Mouse (Mus musculus): ENCODE measurements around the gene Polr3g. TPM values are rescaled to one million over a fixed set of nuclear protein-coding genes. Genes with fewer than 3 reads are reported as not detected.
A peak's percentile ranks its signal among the peaks of the same experiment; 100 is the strongest.

Polr3g gene
- 2.9 and 3.4 TPM in 2 replicates for polyA plus RNA-seq (2014; fragmentation: Nextera tagmentation; extraction: Ambion mirVana)

- Histone ChIP-seq H3K27ac (ENCODE audit: low read depth, low read length) (peak within 1 kb of the TSS; percentile 77), H3K27me3 (replicated peaks; ENCODE audit: control insufficient read depth, insufficient read depth, low read length) (no peaks in the 10 kb centered on the region), H3K4me1 (ENCODE audit: control insufficient read depth, insufficient read depth, low read length) (no peaks in the 10 kb centered on the region), H3K9me3 (replicated peaks; ENCODE audit: control insufficient read depth, low read length) (no peaks in the 10 kb centered on the region), H3K4me2 (ENCODE audit: low read length) (peak within 1 kb of the TSS; percentile 97), H3K4me3 (ENCODE audit: low read depth, low read length) (peak within 1 kb of the TSS; percentile 77), H3K9ac (ENCODE audit: low read length) (peak within 1 kb of the TSS; percentile 77), H3K36me3 (ENCODE audit: control insufficient read depth, insufficient read depth, low read length) (no peaks in the 10 kb centered on the region)
- DNase-seq (ENCODE audit: low spot score) = peak; percentile 97
- under 1% methylated on average over 61 of the region's 61 CpGs for WGBS
- ATAC-seq = peak; percentile 98
These were observed at the start of gene Polr3g, which contains the start of gene Mblac2 for GRCm38 (mm10) chr13:81710775-81711545. Polr3g (minus strand) TSS chr13:81711013. Mblac2 (plus strand) TSS chr13:81711341.

- H3K27ac ChIP-seq (ENCODE audit: low read depth, low read length) = no peak overlapping the region
- H3K4me2 ChIP-seq (ENCODE audit: low read length) = no peak overlapping the region
- H3K4me1 ChIP-seq (ENCODE audit: control insufficient read depth, insufficient read depth, low read length) = no peaks in the 10 kb centered on the region
- ATAC-seq = no peak
- peak; percentile 65 for DNase-seq (ENCODE audit: low spot score)
- WGBS = 26% methylated on average over 3 of the region's 3 CpGs
- H3K9ac ChIP-seq (ENCODE audit: low read length) = no peak overlapping the region
- no peaks in the 10 kb centered on the region for H3K9me3 ChIP-seq (replicated peaks; ENCODE audit: control insufficient read depth, low read length)
- no peaks in the 10 kb centered on the region for H3K27me3 ChIP-seq (replicated peaks; ENCODE audit: control insufficient read depth, insufficient read depth, low read length)
- no peaks in the 10 kb centered on the region for H3K36me3 ChIP-seq (ENCODE audit: control insufficient read depth, insufficient read depth, low read length)
- H3K4me3 ChIP-seq (ENCODE audit: low read depth, low read length) = no peak overlapping the region
These were observed 49.6 kb upstream of the Polr3g start for GRCm38 (mm10) chr13:81760379-81760778.

GRCm38 (mm10) chr13:81757058-81757660, 46.3 kb upstream of the Polr3g start:
- H3K4me1 ChIP-seq (ENCODE audit: control insufficient read depth, insufficient read depth, low read length) = no peaks in the 10 kb centered on the region
- no peaks in the 10 kb centered on the region for H3K27me3 ChIP-seq (replicated peaks; ENCODE audit: control insufficient read depth, insufficient read depth, low read length)
- no peaks in the 10 kb centered on the region for H3K9me3 ChIP-seq (replicated peaks; ENCODE audit: control insufficient read depth, low read length)
- ATAC-seq (no peak), DNase-seq (ENCODE audit: low spot score) (no peak)
- H3K9ac ChIP-seq (ENCODE audit: low read length) = no peak overlapping the region
- H3K4me2 ChIP-seq (ENCODE audit: low read length) = no peak overlapping the region
- H3K36me3 ChIP-seq (ENCODE audit: control insufficient read depth, insufficient read depth, low read length) = no peaks in the 10 kb centered on the region
- 91% methylated on average over 5 of the region's 5 CpGs for WGBS
- H3K27ac ChIP-seq (ENCODE audit: low read depth, low read length) = no peak overlapping the region
- no peak overlapping the region for H3K4me3 ChIP-seq (ENCODE audit: low read depth, low read length)

GRCm38 (mm10) chr13:81755324-81755723, 44.5 kb upstream of the Polr3g start:
- Histone ChIP-seq H3K9me3 (replicated peaks; ENCODE audit: control insufficient read depth, low read length) (no peaks in the 10 kb centered on the region), H3K27ac (ENCODE audit: low read depth, low read length) (no peak overlapping the region), H3K4me1 (ENCODE audit: control insufficient read depth, insufficient read depth, low read length) (no peaks in the 10 kb centered on the region), H3K9ac (ENCODE audit: low read length) (no peak overlapping the region), H3K4me3 (ENCODE audit: low read depth, low read length) (no peak overlapping the region), H3K4me2 (ENCODE audit: low read length) (no peak overlapping the region), H3K36me3 (ENCODE audit: control insufficient read depth, insufficient read depth, low read length) (no peaks in the 10 kb centered on the region), H3K27me3 (replicated peaks; ENCODE audit: control insufficient read depth, insufficient read depth, low read length) (no peaks in the 10 kb centered on the region)
- ATAC-seq (no peak), DNase-seq (ENCODE audit: low spot score) (no peak)
- WGBS = 94% methylated on average over 1 of the region's 1 CpGs

DNA sequence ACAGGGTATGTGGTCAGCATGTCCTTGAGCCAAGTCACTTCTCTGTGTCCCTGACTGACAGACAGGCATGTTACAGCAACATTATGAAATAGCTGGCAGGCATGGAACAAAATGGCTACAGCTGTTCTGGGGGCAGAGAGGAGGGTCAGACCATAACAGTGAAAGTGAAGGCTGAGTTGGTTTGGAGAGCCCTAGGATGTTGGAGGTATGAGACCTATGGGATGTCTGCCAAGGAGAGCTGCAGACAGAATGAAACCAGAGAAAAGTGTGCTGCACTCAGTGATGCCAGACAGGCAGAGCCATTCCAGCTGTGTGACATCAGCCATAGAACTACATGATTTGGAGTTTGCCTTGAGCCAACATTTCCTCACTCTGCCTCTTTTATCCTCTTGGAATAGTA, 44.1 kb upstream of the Polr3g start:
- Histone ChIP-seq H3K4me1 (ENCODE audit: control insufficient read depth, insufficient read depth, low read length) (no peaks in the 10 kb centered on the region), H3K4me3 (ENCODE audit: low read depth, low read length) (no peak overlapping the region), H3K27me3 (replicated peaks; ENCODE audit: control insufficient read depth, insufficient read depth, low read length) (no peaks in the 10 kb centered on the region), H3K9ac (ENCODE audit: low read length) (no peak overlapping the region), H3K36me3 (ENCODE audit: control insufficient read depth, insufficient read depth, low read length) (no peaks in the 10 kb centered on the region), H3K4me2 (ENCODE audit: low read length) (no peak overlapping the region), H3K27ac (ENCODE audit: low read depth, low read length) (no peak overlapping the region), H3K9me3 (replicated peaks; ENCODE audit: control insufficient read depth, low read length) (no peaks in the 10 kb centered on the region)
- ATAC-seq (no peak), DNase-seq (ENCODE audit: low spot score) (no peak)

- Histone ChIP-seq H3K9ac (ENCODE audit: low read length) (no peak overlapping the region), H3K36me3 (ENCODE audit: control insufficient read depth, insufficient read depth, low read length) (no peaks in the 10 kb centered on the region), H3K27me3 (replicated peaks; ENCODE audit: control insufficient read depth, insufficient read depth, low read length) (no peaks in the 10 kb centered on the region), H3K4me2 (ENCODE audit: low read length) (no peak overlapping the region), H3K27ac (ENCODE audit: low read depth, low read length) (no peak overlapping the region), H3K4me3 (ENCODE audit: low read depth, low read length) (no peak overlapping the region), H3K4me1 (ENCODE audit: control insufficient read depth, insufficient read depth, low read length) (no peaks in the 10 kb centered on the region), H3K9me3 (replicated peaks; ENCODE audit: control insufficient read depth, low read length) (peaks cover 2% of the 10 kb centered on the region; the same call in 1 of the 2 replicates)
- WGBS = 32% methylated on average over 2 of the region's 2 CpGs
- no peak for ATAC-seq
- no peak for DNase-seq (ENCODE audit: low spot score)
These were observed 33.2 kb upstream of the Polr3g start for GRCm38 (mm10) chr13:81744092-81744396.

DNA sequence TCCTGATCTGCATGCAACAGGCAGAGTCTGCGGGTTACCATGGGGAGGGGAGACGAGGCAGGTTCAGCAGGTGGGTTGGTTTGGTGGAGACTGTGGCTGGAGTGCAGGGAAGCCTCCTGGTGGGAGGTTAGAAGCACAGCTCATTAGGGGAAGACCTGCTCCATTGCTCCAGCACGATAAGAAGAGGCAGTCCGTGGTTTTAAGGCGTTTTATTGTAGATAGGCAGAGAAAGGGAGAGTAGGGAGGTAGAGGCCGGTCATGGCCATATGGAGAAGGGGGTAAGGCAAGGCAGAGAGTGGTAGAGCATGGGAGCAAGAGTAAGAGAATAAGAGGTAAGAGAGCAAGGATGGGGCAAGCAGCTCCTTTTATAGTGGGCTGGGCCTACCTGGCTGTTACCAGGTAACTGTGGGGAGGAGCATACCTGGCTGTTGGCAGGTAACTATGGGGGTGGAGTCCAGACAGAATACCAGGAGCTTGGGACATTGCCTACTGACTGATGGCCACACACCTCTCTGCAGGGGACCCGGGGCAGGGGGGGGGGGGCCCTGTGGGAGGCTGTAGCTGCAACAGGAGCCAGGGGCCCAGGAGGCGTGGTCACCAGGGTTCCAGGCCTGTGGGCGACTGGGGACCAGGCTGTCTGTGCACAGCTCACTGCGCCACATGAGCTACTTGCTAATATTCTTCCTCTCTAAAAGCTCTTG, 32.7 kb upstream of the Polr3g start:
- Histone ChIP-seq H3K27me3 (replicated peaks; ENCODE audit: control insufficient read depth, insufficient read depth, low read length) (no peaks in the 10 kb centered on the region), H3K9me3 (replicated peaks; ENCODE audit: control insufficient read depth, low read length) (peaks cover 2% of the 10 kb centered on the region; the same call in 1 of the 2 replicates), H3K4me1 (ENCODE audit: control insufficient read depth, insufficient read depth, low read length) (no peaks in the 10 kb centered on the region), H3K4me2 (ENCODE audit: low read length) (no peak overlapping the region), H3K36me3 (ENCODE audit: control insufficient read depth, insufficient read depth, low read length) (no peaks in the 10 kb centered on the region), H3K9ac (ENCODE audit: low read length) (no peak overlapping the region), H3K27ac (ENCODE audit: low read depth, low read length) (no peak overlapping the region), H3K4me3 (ENCODE audit: low read depth, low read length) (no peak overlapping the region)
- 43% methylated on average over 10 of the region's 10 CpGs for WGBS
- DNase-seq (ENCODE audit: low spot score) = no peak
- no peak for ATAC-seq

DNA sequence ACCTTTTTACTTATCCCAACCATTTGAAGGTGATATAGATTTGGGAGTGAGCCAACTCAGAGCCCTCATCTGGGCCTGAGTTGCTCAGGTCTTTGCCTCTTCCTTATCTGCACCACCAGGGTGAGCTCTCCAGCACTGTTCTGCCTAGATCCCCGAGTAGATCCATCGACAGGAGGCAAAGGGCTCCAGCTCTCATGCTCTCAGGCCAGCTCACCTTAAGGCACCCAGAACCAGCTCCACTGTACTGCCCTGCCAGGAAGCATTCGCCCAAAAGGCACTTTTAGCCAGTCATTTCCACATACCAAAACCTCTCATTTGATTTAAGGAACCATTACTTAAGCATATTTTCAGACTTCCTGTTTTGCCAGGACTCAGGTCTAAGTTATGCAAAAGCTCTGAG, 30.1 kb upstream of the Polr3g start:
- Histone ChIP-seq H3K9ac (ENCODE audit: low read length) (no peak overlapping the region), H3K36me3 (ENCODE audit: control insufficient read depth, insufficient read depth, low read length) (no peaks in the 10 kb centered on the region), H3K27ac (ENCODE audit: low read depth, low read length) (no peak overlapping the region), H3K4me2 (ENCODE audit: low read length) (no peak overlapping the region), H3K9me3 (replicated peaks; ENCODE audit: control insufficient read depth, low read length) (no peaks in the 10 kb centered on the region), H3K4me3 (ENCODE audit: low read depth, low read length) (no peak overlapping the region), H3K27me3 (replicated peaks; ENCODE audit: control insufficient read depth, insufficient read depth, low read length) (no peaks in the 10 kb centered on the region), H3K4me1 (ENCODE audit: control insufficient read depth, insufficient read depth, low read length) (no peaks in the 10 kb centered on the region)
- ATAC-seq = no peak
- no peak for DNase-seq (ENCODE audit: low spot score)
- WGBS = 58% methylated on average over 3 of the region's 3 CpGs

GRCm38 (mm10) chr13:81736606-81737005, 25.8 kb upstream of the Polr3g start:
- Histone ChIP-seq H3K4me2 (ENCODE audit: low read length) (no peak overlapping the region), H3K36me3 (ENCODE audit: control insufficient read depth, insufficient read depth, low read length) (no peaks in the 10 kb centered on the region), H3K9ac (ENCODE audit: low read length) (no peak overlapping the region), H3K27ac (ENCODE audit: low read depth, low read length) (no peak overlapping the region), H3K27me3 (replicated peaks; ENCODE audit: control insufficient read depth, insufficient read depth, low read length) (no peaks in the 10 kb centered on the region), H3K4me1 (ENCODE audit: control insufficient read depth, insufficient read depth, low read length) (no peaks in the 10 kb centered on the region), H3K9me3 (replicated peaks; ENCODE audit: control insufficient read depth, low read length) (no peaks in the 10 kb centered on the region), H3K4me3 (ENCODE audit: low read depth, low read length) (no peak overlapping the region)
- DNase-seq (ENCODE audit: low spot score) (no peak), ATAC-seq (no peak)
- WGBS = 88% methylated on average over 5 of the region's 5 CpGs

Data from forebrain, embryonic 14.5 days (tissue).